Mouse (Mus musculus): ENCODE measurements around the gene Ascl3.

Ascl3 gene

GRCm38 (mm10) chr7:109708961-109709382, 22.6 kb downstream of the Ascl3 start:
- DNase-seq: peak; percentile 39

- peak; percentile 66 for DNase-seq
Measured at GRCm38 (mm10) chr7:109707023-109707785, 24.3 kb downstream of the Ascl3 start.

DNA sequence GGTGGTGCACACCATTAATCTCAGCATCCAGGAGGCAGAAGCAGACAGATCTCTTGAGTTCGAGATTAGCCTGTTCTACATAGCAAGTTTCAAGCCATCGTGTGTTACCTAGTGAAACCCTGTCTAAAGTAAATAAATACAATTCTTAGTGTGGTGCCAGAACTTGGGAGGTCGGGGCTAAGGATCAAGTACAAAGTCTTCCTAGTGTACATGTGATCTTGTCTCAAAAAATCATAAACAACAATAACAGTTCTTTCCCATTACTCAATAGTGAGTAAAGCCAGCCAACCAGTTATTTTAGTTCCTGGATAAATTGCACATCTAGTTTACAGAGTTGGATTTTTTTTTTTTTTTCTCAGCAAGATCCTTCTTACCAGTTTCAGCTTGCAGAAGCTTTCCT, 27.1 kb downstream of the Ascl3 start:
- no peak for DNase-seq

DNA sequence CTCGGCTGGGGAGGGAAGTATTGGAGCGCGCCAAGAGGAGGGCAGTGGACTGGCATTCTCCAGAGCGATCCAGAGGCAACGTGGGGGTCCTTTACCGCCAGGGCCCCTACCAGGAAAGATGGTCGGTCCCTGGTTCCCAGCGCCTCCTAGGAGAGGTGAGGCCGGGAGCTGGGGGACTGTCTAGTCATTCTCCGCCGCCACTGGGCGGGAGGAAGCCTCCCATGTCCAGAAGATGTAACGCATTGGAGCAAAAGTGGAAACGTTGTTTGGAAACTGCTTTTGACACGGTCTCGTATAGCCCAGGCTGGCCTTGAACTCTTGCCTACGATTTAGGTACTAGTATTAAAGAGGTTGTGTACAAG, 27.5 kb downstream of the Ascl3 start:
- DNase-seq: no peak

GRCm38 (mm10) chr7:109703190-109704015, 28.1 kb downstream of the Ascl3 start, which contains the start of the genes St5 and Akip1:
St5 (minus strand) TSS chr7:109703605.
Akip1 (plus strand) TSS chr7:109703690.
- DNase-seq: peak; percentile 96

GRCm38 (mm10) chr7:109702721-109703120, 28.8 kb downstream of the Ascl3 start:
- no peak for DNase-seq

- no peak for DNase-seq
Measured at GRCm38 (mm10) chr7:109700213-109700612, 31.3 kb downstream of the Ascl3 start.

- DNase-seq: no peak
Measured at GRCm38 (mm10) chr7:109695339-109695726, 36.2 kb downstream of the Ascl3 start.

GRCm38 (mm10) chr7:109694576-109695338, 36.8 kb downstream of the Ascl3 start:
- DNase-seq: no peak

DNA sequence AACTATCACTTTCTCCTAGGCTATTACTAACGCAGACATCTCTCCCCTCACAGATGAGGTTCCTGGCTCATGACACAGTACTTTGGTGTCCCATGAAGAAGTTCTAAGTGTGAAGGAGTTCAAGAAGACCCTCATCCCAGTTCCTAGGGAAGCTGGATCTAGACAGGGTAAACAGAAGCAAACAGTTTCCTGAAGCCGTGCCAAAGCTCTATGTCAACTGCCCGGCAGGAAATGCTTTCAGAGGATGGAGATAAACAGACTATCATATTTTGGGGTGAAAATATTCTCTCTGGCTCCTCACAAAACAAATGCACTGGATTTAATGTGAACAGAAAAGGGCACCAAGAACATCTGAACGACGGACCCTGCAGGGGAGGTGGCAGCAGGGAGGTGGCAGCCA, 40.6 kb downstream of the Ascl3 start:
- no peak for DNase-seq

DNA sequence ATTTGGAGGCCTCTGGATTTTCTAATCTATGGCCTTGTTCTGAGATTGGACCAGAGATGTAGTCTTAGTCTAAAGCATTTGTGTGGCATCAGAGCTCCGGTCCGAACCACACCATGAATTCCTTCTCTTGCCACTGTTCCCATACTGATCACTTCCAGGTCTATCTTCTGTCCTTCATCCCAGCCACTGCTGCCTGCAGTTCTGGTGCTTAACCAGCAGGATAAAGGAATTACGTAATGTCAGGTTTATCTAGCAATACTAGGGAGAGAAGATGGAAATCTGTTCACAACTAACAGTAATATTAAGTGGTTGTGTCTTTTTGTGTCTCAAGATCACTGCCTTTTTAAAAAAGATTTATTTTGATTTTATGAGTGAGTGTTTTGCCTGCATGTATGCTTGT, 41.4 kb downstream of the Ascl3 start:
- DNase-seq: no peak

GRCm38 (mm10) chr7:109686585-109687128, 44.9 kb downstream of the Ascl3 start:
- DNase-seq: no peak

GRCm38 (mm10) chr7:109680879-109681278, 50.6 kb downstream of the Ascl3 start:
- no peak for DNase-seq

DNA sequence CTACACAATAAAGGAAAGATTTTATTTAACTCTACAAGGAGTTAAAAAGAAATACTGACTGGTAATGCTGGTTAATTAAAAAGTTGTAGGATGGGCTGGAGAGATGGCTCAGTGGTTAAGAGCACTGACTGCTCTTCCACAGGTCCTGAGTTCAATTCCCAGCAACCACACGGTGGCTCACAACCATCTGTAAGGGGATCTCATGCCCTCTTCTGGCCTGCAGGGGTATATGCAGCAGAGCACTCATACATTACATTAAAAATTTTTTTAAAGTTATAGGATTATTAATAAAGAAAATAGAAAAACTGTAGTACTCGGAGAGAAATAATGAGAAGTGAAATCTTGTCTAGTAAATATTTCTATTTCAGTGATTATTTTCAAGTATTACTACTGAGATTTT, 51.2 kb downstream of the Ascl3 start:
- DNase-seq: no peak

Data from kidney, adult 18-20 months (tissue).